Mouse (Mus musculus): ENCODE measurements around the gene Epha3. TPM values are rescaled to one million over a fixed set of nuclear protein-coding genes. Genes with fewer than 3 reads are reported as not detected.

Gene Epha3
- 2.7 and 3.2 TPM in 2 replicates for polyA plus RNA-seq (2021; fragmentation: Nextera tagmentation)
- long read RNA-seq, experiment 1, full-length matches to known transcripts = 5 of 10 reads
- long read RNA-seq, experiment 1, partial matches to known transcripts = 2 of 10 reads
- long read RNA-seq, experiment 1, other reads (novel, unspliced or antisense) = 3 of 10 reads
- long read RNA-seq, experiment 2, full-length matches to known transcripts = 9 of 18 reads
- long read RNA-seq, experiment 2, partial matches to known transcripts = 6 of 18 reads
- long read RNA-seq, experiment 2, other reads (novel, unspliced or antisense) = 3 of 18 reads

GRCm38 (mm10) chr16:63863913-63864330 is at the start of gene Epha3:
Gene Epha3 (minus strand): TSS chr16:63864175.

